Mouse (Mus musculus) cerebellum, adult 2 months (tissue): ENCODE results near the gene Ttc34. TPM values are rescaled to one million over a fixed set of nuclear protein-coding genes. Genes with fewer than 3 reads are reported as not detected.

Source experiments
- DNase-seq, 2 experiments: peaks; one replicate each; pipeline ENCODE4 v3.0.0; 2021
- H3K27ac ChIP-seq: fragments of 200-500 bp; 2 replicates; pipeline ENCODE4 v1.5.1; 2012; ENCODE audit warnings: low read length, control low read depth, inconsistent platforms; ENCODE audit not compliant: insufficient read depth
- H3K27me3 ChIP-seq: fragments of 200-500 bp; 2 replicates; pipeline ENCODE4 v1.6.1; 2012; ENCODE audit warnings: inconsistent platforms, mild to moderate bottlenecking, low read length, moderate library complexity; ENCODE audit not compliant: control insufficient read depth, insufficient read depth
- H3K4me1 ChIP-seq: fragments of 200-500 bp; 2 replicates; pipeline ENCODE4 v1.6.1; 2011; ENCODE audit warnings: low read length; ENCODE audit not compliant: control insufficient read depth, insufficient read depth
- H3K4me3 ChIP-seq: fragments of 200-500 bp; replicated peaks from 2 replicates; pipeline ENCODE3; 2011; ENCODE audit warnings: mild to moderate bottlenecking, low read depth, low read length, control low read depth; ENCODE audit not compliant: insufficient read depth
- CTCF ChIP-seq: fragments of 200-500 bp; IDR thresholded peaks from 2 replicates; pipeline ENCODE4 v1.5.1; 2011; ENCODE audit warnings: low read depth, mild to moderate bottlenecking, control low read depth, low read length, moderate library complexity, borderline replicate concordance; ENCODE audit not compliant: insufficient read depth
- POLR2A ChIP-seq: fragments of 200-500 bp; IDR thresholded peaks from 2 replicates; pipeline ENCODE4 v1.6.1; 2011; ENCODE audit warnings: low read length, control low read depth, borderline replicate concordance; ENCODE audit not compliant: insufficient read depth
- WGBS: fragments of 180-500 bp; shearing (Covaris S2); methylation state at CpG from one replicate; pipeline ENCODE4 v1.1.7; 2018; 5-methylcytosine and 5-hydroxymethylcytosine counted together
- polyA plus RNA-seq: library from polyadenylated mRNA; depleted of rRNA; stranded (reverse); fragments of >200 nt; gene quantifications from 2 replicates; pipeline ENCODE4 v1.2.3, GENCODE M21; 2012

Gene Ttc34
- polyA plus RNA-seq, 1 experiment, result 2.6 TPM

DNA sequence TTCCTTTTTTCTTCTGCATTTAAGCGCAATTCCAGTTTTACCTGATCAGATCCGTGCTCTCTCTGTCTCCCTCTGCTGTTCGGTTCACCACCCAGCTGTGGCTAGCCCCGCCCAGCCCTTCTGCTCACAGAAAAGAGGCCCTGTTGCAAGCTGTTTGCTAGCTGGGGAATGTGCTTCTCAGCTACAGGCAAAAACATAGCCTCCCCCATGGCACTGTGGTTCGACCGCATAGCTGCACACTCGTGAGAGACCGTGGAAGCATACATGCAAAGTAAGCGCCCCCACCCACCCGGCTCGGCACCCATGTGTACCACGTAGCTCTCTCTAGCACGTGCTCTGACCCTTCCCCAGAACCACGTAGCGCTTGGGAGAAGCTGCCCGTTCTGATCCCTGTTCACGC, 70.6 kb downstream of the Ttc34 start:
- WGBS, result 39% methylated on average over 17 of the region's 17 CpGs
- H3K27me3 ChIP-seq, result no peaks in the 10 kb centered on the region
- peaks cover 4% of the 10 kb centered on the region; the same call in 1 of the 2 replicates for H3K4me1 ChIP-seq
- peak overlapping the region; percentile 28 for H3K4me3 ChIP-seq
- H3K27ac ChIP-seq, result no peak overlapping the region
- no peak for TF ChIP-seq POLR2A
- TF ChIP-seq CTCF, result peak; percentile 87
- DNase-seq, result peak; percentile 71 to 73

DNA sequence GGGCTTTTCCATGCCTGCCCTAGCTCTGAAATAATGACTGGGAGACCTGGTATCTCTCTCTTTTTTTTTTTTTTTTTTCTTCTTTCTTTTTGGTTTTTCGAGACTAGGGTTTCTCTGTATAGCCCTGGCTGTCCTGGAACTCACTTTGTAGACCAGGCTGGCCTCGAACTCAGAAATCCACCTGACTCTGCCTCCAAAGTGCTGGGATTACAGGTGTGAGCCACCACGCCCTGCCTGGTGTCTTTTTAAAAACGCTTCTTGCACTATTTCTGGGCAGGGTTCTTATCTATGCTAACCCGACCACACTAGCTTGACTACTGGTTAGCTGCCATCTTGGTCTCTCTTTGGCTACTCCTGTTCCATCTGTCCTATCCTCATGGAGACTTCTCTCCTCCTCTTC, 71.2 kb downstream of the Ttc34 start:
- Histone ChIP-seq H3K27ac (no peak overlapping the region), H3K27me3 (no peaks in the 10 kb centered on the region), H3K4me1 (peaks cover 4% of the 10 kb centered on the region; the same call in 1 of the 2 replicates), H3K4me3 (no peak overlapping the region)
- WGBS, result 88% methylated on average over 5 of the region's 5 CpGs
- DNase-seq, result no peak
- TF ChIP-seq POLR2A (no peak), CTCF (no peak)

DNA sequence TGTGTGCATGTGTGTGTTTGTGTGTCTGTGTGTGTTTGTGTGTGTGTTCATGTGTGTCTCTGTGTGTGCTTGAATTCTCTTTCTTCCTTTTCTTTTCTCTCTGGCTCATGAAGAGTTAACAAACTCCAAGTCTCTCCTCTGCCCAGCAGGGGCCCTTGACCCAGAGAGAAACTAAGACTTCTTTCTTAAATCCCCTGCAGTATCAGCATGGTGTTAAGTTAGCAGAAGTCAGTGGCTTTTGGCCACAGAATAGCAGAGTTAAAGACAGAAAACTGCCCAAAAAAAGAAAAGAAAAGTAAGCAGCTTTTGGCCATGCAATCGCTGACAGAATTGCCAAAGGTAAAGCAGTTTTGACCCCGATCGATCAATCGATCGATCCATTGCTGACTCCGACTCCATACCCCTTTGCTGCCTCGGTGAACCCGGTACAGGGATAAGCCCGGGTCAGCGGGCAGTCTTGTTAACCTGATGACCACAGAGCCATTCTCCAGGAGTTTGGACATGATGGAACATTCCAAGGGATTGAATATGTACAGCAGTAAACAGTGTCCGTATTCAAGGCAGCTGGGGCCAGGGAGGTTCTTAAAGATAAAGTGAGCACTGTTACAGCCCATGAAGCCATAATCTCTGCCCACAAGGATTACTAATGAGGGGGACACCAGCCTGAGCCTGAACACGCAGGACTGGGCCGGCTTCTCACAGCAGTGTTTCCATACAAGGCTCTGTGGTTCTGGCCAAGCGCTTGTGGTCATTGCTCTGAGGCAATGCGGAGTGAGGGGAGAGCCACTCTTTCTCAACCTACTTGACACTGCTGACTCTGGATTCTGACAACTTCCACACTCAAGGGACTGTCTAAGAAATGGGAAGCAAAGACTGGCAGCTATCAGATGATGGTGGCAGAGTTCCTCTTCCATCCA, 73.6 kb downstream of the Ttc34 start:
- peaks cover 4% of the 10 kb centered on the region; the same call in 1 of the 2 replicates for H3K4me1 ChIP-seq
- H3K4me3 ChIP-seq, result no peak overlapping the region
- TF ChIP-seq POLR2A (no peak), CTCF (no peak)
- H3K27ac ChIP-seq, result no peak overlapping the region
- 28% methylated on average over 15 of the region's 15 CpGs for WGBS
- H3K27me3 ChIP-seq, result no peaks in the 10 kb centered on the region
- no peak for DNase-seq

DNA sequence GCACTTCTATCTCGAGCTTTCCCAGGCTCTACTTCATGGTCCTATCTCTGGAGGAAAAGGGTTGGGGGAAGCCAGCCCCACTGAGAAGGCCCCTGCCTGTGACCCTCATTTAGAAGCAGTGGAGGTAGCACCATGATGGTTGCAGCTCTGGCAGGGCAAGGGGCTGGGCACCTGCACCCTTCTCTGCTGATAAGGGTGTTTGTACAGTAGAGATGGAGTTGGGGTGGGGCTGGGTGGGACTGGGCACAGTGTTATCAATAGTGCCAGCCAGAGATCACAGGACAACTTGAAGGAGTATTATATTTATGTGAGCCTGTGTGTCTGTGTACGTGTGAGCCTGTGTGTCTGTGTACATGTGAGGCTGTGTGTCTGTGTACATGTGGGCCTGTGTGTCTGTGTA, 74.4 kb downstream of the Ttc34 start:
- 80% methylated on average over 2 of the region's 2 CpGs for WGBS
- no peak overlapping the region for H3K4me3 ChIP-seq
- H3K27ac ChIP-seq, result no peak overlapping the region
- H3K27me3 ChIP-seq, result no peaks in the 10 kb centered on the region
- TF ChIP-seq POLR2A (no peak), CTCF (no peak)
- peaks cover 4% of the 10 kb centered on the region; the same call in 1 of the 2 replicates for H3K4me1 ChIP-seq
- no peak for DNase-seq

DNA sequence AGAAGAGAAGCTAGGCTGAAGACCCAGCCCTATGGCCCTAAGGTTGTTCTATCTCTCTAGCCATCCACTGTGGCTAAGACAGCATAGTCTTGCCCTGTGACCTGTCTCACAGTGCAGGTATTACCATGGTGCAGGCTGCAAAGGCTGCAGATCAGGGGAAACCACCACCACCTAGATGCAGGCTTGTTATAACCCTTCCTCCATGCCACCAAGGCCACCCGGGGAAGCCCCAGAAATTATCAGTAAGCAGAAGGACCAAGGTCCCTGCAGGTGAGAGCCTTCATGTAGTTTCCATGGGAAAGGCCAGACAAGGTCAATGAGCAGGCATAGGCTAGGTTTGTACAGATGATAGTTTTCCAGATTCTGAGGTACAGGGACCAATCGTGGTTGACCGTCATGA, 76.6 kb downstream of the Ttc34 start:
- no peak overlapping the region for H3K27ac ChIP-seq
- WGBS, result 94% methylated on average over 3 of the region's 3 CpGs
- no peak for DNase-seq
- no peak for TF ChIP-seq CTCF
- no peak for TF ChIP-seq POLR2A
- H3K4me3 ChIP-seq, result no peak overlapping the region
- H3K4me1 ChIP-seq, result no peaks in the 10 kb centered on the region
- H3K27me3 ChIP-seq, result no peaks in the 10 kb centered on the region

DNA sequence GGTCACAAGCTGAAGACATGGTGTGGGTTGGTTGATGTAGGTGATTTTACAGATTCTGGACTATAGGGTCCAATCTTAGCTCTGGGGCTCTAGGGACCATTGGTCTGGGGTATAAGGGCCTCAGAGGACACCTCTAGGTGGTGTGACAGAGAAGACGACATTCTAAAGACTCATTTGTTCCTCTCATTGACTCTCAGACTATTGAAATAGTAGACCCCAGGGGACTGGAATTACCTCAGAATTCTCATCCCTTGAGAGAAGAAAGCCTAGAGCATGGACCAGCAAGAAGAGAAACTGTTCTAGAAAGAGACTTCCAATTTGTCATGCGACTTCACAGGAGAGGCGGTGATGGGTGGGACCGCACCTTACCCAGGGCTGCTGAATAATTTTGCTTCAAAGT, 77.0 kb downstream of the Ttc34 start:
- no peak for DNase-seq
- 95% methylated on average over 4 of the region's 4 CpGs for WGBS
- TF ChIP-seq POLR2A (no peak), CTCF (no peak)

DNA sequence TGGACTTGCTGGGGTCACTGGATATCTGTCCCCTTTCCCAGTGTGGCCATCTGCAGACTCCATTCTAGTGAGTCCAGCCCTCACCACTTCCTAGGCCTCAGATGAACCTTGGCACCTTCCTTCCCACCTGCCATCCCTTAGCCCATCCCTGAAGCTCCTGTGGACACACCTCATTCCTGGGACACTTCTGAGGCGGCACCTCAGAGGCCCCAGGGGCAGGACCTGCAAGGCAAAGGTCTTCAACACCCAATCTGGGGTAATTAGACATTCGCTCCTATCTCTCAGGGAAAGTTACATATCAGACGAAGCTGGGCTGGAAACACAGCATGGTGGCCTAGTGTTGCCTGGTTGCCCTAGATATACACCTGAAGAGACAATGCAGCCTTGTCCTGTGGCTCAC, 77.4 kb downstream of the Ttc34 start:
- no peak for DNase-seq
- H3K27ac ChIP-seq, result no peak overlapping the region

More for the DNA sequence above, 77.0 kb downstream of the Ttc34 start:
- Histone ChIP-seq H3K4me3 (no peak overlapping the region), H3K27ac (no peak overlapping the region), H3K27me3 (no peaks in the 10 kb centered on the region), H3K4me1 (no peaks in the 10 kb centered on the region)

DNA sequence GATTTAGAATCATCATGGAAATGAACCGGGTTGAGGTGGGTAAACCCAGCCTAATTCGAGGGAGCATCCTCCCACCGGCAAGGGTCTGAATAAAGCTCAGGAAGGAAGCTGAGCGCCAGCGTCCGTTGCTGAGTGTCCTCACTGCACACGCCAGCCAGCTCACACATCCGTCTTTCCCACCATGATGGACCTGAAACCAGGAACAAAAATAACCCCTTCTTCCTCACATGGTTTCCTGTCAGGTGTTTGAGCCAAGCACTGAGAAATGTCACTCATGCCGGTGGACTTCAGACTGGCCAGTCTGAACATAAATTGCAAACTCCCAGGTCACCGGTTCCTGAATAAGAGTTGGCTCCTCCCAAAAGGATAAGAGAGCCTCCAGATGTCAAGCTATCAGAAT, 78.0 kb downstream of the Ttc34 start:
- no peak overlapping the region for H3K4me3 ChIP-seq
- WGBS, result 83% methylated on average over 10 of the region's 10 CpGs
- no peak for DNase-seq
- H3K27me3 ChIP-seq, result no peaks in the 10 kb centered on the region
- no peaks in the 10 kb centered on the region for H3K4me1 ChIP-seq
- TF ChIP-seq POLR2A, result no peak
- no peak for TF ChIP-seq CTCF
- no peak overlapping the region for H3K27ac ChIP-seq

More for the DNA sequence above, 77.4 kb downstream of the Ttc34 start:
- Histone ChIP-seq H3K4me3 (no peak overlapping the region), H3K27me3 (no peaks in the 10 kb centered on the region), H3K4me1 (no peaks in the 10 kb centered on the region)
- 80% methylated on average over 3 of the region's 3 CpGs for WGBS
- TF ChIP-seq CTCF, result no peak
- TF ChIP-seq POLR2A, result no peak
